Mouse (Mus musculus) naive thymus-derived CD4-positive, alpha-beta T cell, adult 2 months (primary cell): ENCODE results near the gene Fam71f2.
A peak's percentile ranks its signal among the peaks of the same experiment; 100 is the strongest.

Source experiments
- DNase-seq: peaks from one replicate; pipeline ENCODE4 v3.0.0-alpha.2; 2011; ENCODE audit warnings: low read depth

Gene Fam71f2

DNA sequence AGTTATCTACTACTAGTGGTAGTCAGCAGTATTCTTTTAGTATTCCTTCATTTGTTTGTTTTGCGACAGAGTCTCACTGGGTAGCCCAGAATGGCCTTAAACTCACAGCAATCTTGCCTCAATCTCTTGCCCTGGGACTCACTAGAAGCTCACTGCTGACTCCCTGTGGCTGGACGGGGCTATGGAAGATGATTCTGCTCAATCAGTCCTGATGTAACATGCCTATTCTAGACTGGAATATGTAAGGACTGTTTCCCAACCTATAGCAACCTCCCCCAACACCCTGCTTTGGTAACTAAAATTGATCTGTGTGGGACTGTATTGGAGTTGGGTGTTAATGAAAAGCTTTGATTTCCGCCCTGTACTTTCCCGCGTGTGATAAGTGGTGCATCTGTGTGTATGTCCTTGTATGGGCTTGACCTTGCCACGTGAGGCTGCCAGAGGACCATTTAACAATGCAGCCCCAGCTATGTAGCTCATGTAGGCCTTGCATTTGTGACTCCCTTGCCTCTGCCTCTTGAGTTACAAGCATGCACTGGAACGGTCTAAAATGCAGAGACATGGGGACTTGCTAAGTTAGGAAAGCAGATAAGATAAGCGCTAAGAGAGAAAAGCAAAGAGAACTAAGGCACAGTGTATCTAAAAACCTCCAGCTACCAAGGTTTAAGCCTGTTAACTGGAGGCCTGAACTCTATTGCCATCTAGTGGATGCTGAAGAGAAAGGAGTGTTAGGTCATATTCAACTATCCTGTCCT is 703 bp upstream of the Fam71f2 start:
- peak; percentile 78 for DNase-seq

DNA sequence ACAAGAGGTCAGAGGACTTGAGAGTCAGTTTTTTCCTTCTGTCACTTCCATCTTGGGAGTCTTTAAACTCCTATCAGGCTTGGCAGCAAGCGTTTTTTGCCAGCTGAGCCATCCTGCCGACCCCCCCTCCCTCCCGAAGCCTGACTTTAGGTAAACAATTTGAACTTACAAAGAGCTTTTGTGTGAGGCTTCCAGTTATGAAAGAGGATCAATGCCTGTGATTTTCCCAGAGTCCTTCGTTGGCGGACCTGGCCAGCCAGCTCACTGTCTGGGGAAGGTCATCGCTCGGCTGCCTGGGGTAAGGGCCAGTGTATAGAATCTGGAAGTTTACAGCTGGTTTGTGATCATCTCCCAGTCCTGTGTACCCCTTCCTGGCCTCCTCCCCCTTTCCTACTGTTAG is 1.3 kb downstream of the Fam71f2 start:
- no peak for DNase-seq

DNA sequence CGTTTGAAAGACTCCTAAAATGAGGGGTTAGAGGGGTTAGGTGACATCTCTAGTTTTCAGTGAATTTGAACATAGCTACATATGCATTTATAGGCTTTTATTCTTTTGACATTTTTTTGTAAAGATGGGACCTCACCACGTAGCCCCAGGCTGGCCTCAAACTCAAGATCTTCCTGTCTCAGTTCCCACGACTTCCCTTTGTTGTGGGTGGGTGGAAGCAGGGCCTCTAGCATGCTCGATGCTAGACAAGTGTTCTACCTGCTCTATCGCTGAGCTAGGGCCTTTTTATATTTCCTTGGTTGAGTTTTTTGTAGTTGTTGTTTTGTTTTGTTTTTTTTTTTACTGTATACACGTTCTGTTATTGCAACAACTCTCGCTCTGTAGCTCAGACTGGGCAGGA is 7.5 kb downstream of the Fam71f2 start:
- peak; percentile 64 for DNase-seq

DNA sequence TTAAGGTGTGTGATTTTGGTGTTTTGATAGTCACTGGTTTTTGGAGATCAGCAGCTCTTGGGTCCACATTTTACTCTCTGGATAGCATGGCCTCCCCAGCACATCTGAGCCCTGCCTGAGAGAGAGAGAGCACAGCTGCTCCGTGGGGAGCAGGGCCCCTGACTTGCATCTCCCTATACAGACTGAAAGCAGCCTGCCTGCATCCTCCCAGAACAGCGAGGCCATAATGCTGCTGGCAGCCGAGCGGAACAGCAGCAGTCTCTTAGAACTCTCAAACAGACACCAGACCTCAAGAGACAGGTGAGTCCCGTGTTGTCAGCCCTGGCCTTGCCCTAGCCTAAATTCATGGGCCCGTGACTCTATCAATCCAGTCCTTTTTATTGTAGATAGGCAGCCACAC is 8.1 kb downstream of the Fam71f2 start:
- DNase-seq = peak; percentile 41

DNA sequence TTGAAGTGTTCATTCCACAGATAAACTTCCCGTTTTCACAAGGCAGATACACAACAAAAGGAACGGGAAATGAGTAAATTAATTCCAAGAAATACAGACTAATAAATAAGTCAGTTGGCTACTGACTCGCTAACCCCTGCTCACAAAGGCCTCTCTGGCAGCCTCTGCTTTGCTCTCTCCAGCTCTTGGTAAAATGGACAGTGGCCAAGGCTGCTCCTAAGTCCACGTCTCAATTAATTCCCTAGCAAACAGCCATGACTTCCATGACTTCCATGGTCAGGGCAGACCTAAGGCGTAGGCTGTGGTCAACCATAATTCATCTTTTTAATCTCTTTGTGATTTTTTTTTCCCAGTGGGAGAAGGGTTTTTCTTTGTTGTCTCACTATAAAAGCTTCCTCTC is 8.6 kb downstream of the Fam71f2 start:
- DNase-seq = no peak

DNA sequence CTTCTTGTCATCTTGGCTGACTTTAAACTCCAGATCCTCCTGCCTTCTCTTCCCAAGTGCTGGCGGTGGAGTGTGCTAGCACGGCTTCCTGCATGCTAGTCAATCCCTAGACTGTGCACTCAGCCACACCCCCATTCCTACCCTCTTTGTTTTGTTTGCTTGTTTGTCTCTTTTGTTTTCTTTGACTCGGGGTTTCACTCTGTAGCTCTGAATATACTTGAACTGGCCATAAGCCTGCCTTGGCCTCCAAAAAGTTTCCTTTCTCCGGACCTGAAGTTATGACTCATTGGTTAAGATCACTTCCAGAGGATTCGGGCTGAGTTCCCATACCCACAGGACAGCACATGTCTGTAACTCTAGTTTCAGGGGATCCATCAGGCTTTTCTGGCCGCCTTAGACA is 9.3 kb downstream of the Fam71f2 start:
- no peak for DNase-seq

DNA sequence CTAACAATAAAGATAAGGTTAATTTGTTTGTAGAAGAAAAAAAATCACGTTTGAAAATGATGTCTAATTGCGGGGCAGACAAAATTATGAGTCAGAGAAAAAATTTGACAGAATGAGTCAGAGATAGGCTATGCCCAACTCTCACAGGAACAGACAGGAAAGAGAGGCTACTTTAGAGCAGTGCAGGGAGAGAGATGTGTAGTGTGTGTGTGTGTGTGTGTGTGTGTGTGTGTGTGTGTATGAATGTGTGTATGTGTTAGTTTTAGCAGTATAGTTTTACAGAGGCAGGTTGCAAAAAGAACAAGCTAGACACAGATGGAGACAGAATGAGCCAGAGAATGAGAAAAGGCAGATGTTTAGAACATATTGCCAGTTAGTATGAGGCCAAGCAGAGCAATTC is 19.7 kb downstream of the Fam71f2 start:
- no peak for DNase-seq

DNA sequence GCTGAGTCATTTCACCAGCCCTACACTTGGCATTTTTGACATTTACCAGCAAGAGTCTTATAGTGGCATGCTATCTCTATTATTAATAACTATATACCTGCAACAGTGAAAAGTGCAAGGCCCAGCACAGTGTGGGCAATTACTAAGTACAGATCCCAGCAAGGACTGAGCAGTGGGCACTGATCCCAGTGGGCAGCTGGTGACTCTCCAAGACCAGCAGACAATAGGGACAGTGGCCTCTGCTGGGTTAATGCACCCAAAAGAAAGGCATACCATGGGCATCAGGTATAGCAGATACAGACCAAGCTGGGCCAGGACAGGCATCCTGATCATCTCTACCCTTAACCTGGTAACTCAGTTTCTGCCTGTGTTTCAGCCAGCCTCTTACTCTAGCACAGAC is 23.9 kb downstream of the Fam71f2 start:
- DNase-seq = no peak

DNA sequence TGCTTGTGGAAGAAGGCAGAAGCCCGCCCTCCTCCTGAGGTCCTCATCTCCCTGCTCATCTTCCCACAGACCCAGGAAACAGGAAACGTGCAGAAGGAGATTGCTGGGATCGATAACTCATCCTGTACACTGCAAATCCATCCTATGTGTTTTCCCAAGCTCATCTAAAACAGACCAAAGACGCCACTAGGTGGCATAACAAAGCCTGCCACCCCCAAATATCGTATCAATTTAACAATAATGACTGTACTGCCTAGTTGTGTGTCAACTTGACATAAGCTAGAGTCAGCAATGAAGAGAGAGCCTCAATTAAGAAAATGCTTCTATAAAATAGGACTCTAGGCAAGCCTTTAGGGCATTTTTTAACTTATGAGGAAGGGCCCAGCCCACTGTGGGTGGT is 24.3 kb downstream of the Fam71f2 start:
- DNase-seq = no peak

DNA sequence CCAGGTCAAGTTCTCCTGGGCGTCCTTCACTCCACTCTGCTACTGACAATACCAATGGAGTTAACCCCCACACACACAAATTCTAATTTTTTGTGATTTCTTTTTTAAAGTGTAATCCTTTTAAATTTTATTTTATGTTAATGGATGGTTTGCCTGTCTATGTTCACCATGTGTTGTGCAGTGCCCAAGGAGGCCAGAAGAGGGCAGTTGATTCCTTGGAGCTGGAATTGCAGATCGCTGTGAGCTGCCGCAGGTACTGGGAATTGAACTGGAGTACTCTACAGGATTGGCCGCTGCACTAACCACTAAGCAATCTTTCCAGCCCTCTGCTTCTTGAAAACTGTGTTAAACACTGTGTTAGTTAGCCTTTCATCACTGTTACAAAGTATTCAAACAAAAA is 26.1 kb downstream of the Fam71f2 start:
- DNase-seq = no peak

DNA sequence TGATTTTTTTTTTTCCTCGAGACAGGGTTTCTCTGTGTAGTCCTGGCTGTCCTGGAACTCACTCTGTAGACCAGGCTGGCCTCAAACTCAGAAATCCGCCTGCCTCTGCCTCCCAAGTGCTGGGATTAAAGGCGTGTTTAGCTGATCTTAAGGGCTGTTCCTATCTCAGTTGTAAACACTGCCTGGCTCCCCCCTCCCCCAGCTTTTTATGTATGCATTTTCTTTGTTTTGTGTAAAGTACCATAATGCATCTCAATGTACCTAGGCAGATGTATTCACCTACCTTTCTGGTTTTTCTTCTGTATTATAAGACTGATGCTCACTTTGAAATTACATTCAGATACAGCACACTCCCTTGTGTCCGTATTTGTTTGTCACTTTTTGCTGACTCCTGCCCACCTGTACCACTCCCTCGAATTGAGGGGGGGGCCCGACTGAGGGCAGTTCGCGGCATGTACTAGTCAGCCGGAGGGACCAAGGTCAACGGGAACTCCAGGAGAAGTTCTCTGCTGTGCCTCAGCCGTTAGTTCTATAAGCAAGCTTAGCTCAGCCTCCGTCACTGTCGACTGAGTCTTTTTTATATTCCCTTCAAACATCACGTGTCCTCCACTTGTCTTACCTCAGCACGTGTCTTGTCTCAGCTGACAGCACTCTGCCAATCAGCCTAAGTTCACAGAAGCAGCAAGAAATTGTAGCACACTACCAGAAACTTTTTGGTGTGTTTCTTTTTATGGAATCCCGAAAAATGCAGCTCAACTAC is 29.6 kb downstream of the Fam71f2 start:
- no peak for DNase-seq

DNA sequence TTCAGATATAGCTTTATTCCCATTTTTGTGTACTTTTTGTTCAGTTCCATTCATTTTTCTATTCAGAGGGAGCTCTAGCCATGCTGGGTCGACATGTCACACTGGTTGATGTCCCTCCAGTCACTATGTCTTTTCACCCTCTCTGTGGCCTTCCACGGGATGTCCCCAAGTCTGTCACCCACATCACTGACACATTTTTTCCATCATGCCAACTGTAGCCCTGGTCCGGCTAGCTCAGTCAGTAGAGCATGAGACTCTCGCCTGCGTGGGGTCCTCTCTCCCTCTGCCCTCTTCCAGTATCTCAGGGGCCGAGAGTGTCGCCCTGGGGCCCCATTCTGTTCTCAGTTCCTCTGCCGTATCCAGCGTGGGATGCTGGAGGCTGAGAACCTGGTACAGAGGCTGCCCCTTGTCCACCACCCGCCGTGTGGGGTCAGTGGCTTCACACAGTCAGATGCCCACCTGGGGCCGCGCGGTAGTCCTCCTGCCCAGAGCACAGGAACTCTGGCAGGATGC is 34.4 kb downstream of the Fam71f2 start:
- DNase-seq = no peak

DNA sequence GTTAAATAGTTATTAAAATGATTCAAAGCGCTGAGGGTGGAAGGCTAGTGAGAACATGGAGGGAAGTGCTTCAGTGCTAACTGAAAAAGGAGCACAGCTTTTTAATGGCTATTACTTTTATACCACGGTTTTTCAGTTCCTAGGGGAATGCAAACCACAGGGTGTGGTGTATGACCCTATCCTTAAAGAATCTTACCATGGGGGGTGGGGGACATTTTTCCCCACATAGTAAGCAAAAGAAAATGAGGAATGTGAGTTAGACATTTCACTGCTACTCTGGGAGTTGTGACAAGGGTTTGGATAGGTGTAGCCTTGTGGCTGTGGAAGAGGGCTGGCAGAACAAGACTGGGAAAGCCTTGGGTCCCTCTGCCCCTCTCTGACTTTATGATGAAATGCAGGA is 37.9 kb downstream of the Fam71f2 start:
- DNase-seq = no peak

DNA sequence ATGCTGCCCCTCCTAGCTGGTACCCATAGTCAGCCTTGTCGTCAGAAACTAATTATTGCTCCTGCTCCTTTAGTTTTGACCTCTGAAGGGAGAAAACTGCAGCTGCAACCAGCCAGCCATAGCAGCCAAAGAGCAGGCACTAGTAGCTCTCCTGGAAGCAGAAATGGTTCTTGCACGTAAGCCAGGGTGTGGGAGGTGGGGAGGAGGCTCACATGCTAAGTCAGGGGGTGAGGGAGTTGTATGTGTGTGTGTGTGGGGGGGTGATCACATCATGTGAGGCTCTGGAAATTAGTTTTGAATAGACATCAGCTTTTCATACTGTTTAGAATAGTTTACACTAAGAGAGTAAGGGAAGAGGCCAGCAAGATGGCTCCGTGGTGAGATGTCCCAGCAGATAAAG is 38.5 kb downstream of the Fam71f2 start:
- no peak for DNase-seq

DNA sequence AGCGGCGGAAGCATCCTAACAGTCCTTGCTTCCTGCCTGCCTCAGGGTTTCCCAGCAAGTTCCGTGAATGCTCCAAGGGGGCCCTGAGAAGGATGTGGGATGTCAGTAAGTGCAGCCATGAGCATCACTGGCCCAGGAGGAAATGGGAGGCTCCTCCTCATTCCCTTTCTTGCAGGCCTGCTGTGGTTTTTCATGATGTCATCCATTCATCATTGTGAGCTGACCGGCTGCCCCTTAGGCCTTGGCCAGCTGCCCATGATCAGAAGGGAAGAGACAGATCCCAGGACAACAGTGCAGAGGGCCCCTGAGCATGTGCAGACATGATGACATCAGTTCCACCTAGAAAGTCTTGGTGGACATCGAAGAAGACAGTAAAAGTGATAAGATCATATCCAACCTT is 39.5 kb downstream of the Fam71f2 start, which contains the start of gene Fam71f1:
Gene Fam71f1 (plus strand): TSS at position 262 of the 400 bp plus-strand sequence.
- no peak for DNase-seq

DNA sequence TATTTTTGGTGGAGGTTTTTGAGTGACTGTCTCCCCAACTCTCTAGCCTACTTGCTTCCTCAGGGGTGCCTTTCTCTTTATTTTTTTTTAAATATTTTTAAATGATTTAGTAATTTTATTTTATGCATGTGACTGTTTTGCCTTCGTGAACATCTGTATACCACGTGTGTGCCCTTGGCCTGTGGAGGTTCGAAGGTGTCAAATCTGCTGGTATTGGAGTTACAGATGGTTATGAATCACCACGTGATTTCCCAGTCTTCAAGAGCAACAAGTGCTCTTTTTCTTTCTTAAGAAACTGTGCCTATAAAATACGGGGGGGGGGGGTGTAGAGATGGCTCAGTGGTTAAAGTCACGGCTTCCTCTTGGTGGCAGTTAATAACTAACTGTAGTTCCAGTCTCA is 42.2 kb downstream of the Fam71f2 start:
- no peak for DNase-seq

DNA sequence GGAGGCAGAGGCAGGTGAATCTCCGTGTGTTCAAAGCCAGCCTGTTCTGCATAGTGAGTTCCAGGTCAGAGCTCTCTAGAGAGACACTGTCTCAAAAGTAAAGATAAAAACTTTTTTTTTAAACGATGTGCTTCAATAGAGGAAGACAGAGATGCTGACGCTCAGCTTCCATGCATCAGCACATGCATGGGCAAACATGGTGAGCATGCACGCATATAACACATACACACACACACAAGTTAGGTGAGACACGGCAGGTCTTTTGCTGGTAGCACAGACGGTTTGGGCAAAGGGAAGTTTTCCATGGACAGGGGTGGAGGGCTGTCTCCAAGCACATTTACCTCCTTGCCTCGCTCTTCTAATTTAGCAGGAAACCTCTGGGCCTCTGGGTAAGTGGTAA is 42.8 kb downstream of the Fam71f2 start:
- DNase-seq = no peak

DNA sequence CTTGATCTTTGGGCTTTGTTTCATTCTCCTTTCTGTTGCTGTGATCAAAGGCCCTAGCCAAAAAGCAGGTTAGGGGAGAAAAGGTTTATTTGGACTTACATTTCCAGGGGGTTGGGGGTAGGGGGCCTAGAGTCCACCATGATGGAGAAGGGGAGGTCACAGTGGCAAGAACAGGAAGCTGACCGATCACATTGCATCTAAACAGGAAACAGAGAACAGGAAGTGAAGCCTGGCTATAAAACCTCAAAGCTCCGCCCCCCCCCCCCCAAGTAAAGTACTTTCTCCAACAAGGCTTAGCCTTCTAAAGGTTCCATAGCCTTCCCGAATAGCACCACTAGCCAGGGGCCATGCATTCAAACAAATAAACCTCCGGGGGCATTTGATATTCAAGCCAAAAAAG is 43.3 kb downstream of the Fam71f2 start:
- peak; percentile 16 for DNase-seq

DNA sequence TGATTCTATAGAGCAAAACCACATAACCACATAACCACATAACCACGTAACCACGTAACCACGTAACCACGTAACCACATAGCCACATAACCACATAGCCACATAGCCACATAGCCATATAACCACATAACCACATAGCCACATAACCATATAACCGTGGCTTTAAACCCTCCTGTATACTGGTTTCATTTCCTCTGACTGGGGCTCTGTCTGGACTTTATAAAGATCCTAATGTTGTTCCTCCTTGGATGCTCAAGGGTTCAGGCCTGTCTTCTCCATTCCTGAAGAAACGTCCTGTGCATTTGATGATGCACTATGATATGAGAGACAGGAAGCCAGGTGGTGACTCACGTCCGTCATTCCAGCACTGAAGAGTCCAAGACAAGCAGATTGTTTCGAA is 47.6 kb downstream of the Fam71f2 start:
- no peak for DNase-seq

DNA sequence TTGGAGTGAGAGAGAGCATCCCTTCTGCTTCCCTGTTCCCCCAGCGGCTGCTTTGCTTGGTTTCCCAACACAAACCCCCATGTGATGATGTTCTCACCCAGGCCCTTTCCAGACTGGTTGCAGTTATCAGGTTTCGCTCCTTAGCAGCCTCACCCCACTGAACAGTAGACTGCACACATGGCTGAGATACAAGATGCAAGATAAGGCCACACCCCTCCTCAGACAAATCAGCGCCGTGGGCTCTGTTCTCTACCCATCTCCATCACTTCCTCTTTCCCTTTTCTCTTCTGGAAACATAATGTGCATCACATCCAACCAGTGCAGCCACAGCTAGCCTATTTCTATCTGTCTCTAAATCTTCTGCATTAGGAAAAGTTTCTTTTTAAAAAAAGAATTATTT is 50.1 kb downstream of the Fam71f2 start:
- no peak for DNase-seq
